Mouse (Mus musculus): ENCODE data around the gene Nsmce4a.

GRCm38 (mm10) chr7:130597546-130597945 lies 24.6 kb upstream of the Nsmce4a start:
- TF ChIP-seq CTCF (IDR thresholded peaks at IDR 0.05; ENCODE audit: low read depth, low read length) (no peak), POLR2A (IDR thresholded peaks at IDR 0.05; ENCODE audit: borderline replicate concordance, low read depth, low read length) (no peak)
